Mouse (Mus musculus) heart, postnatal 0 days (tissue): ENCODE data around the gene Cdk5rap1. TPM values are rescaled to one million over a fixed set of nuclear protein-coding genes. Genes with fewer than 3 reads are reported as not detected.

Source experiments
- ATAC-seq: fragments of 200-750 bp; cut with Nextera tagmentation; 2 replicates; pipeline ENCODE4 v1.8.0; 2017; ENCODE audit warnings: low read depth, moderate number of reproducible peaks, moderate library complexity; ENCODE audit not compliant: insufficient read depth
- DNase-seq: peaks from one replicate; pipeline ENCODE4 v3.0.0-alpha.2; 2016; ENCODE audit warnings: low spot score
- H3K27ac ChIP-seq: fragments of 300-500 bp; sonication (generic); 2 replicates; pipeline ENCODE4 v1.5.1; 2014; ENCODE audit warnings: low read depth, mild to moderate bottlenecking
- H3K27me3 ChIP-seq: fragments of 300-500 bp; sonication (generic); 2 replicates; pipeline ENCODE4 v1.6.1; 2014; ENCODE audit warnings: low read length, mixed read lengths; ENCODE audit not compliant: control insufficient read depth, insufficient read depth
- H3K36me3 ChIP-seq: fragments of 300-500 bp; sonication (generic); replicated peaks from 2 replicates; pipeline ENCODE4 v1.6.1; 2014; ENCODE audit warnings: low read length, mixed read lengths; ENCODE audit not compliant: control insufficient read depth, insufficient read depth
- H3K4me1 ChIP-seq: fragments of 300-500 bp; sonication (generic); 2 replicates; pipeline ENCODE4 v1.6.1; 2014; ENCODE audit warnings: antibody characterized with exemption; ENCODE audit not compliant: control insufficient read depth, insufficient read depth
- H3K4me2 ChIP-seq: fragments of 300-500 bp; sonication (generic); 2 replicates; pipeline ENCODE4 v1.6.1; 2014; ENCODE audit warnings: low read depth, mild to moderate bottlenecking, low read length, moderate library complexity
- H3K4me3 ChIP-seq: fragments of 300-500 bp; sonication (generic); 2 replicates; pipeline ENCODE4 v1.5.1; 2014; ENCODE audit warnings: low read depth, low read length
- H3K9ac ChIP-seq: fragments of 300-500 bp; sonication (generic); replicated peaks from 2 replicates; pipeline ENCODE4 v1.6.1; 2014; ENCODE audit warnings: low read depth, low read length, mixed read lengths
- H3K9me3 ChIP-seq: fragments of 300-500 bp; sonication (generic); replicated peaks from 2 replicates; pipeline ENCODE4 v1.6.1; 2016; ENCODE audit warnings: low read length; ENCODE audit not compliant: control insufficient read depth
- CTCF ChIP-seq: IDR thresholded peaks from 2 replicates; pipeline ENCODE4 v1.5.1; 2016; ENCODE audit warnings: antibody characterized with exemption, control low read depth, low read depth
- EP300 ChIP-seq: IDR thresholded peaks from 2 replicates; pipeline ENCODE4 v1.6.1; 2016; ENCODE audit warnings: antibody characterized with exemption, low read depth
- WGBS: fragments of 180-500 bp; shearing (Covaris S2); extraction: QIAGEN DNeasy Blood & Tissue Kit; methylation state at CpG from one replicate; pipeline ENCODE4 v1.1.7; 2014; 5-methylcytosine and 5-hydroxymethylcytosine counted together
- polyA plus RNA-seq: library from polyadenylated mRNA; unstranded; fragments of >200 nt; fragmentation: Nextera tagmentation; extraction: Ambion mirVana; gene quantifications from 2 replicates; pipeline ENCODE4 v1.2.1, GENCODE M21; 2015
- total RNA-seq: library from RNA; depleted of rRNA; stranded (reverse); fragments of >200 nt; gene quantifications from 2 replicates; pipeline ENCODE4 v1.2.3, GENCODE M21; 2014; ENCODE audit warnings: low replicate concordance; rRNA removed

Gene Cdk5rap1
- 12.9 and 32.7 TPM in 2 replicates for total RNA-seq
- 20.5 and 24.9 TPM in 2 replicates for polyA plus RNA-seq

GRCm38 (mm10) chr2:154372842-154373500, at the start of gene Cdk5rap1:
TSS of gene Cdk5rap1 (minus strand) at chr2:154373010.
- DNase-seq (no peak), ATAC-seq (no peak)
- peak within 1 kb of the TSS; percentile 82 for H3K4me2 ChIP-seq
- peak within 1 kb of the TSS; percentile 94 for H3K9ac ChIP-seq
- 9% methylated on average over 9 of the region's 9 CpGs for WGBS
- peaks cover 14% of the 10 kb centered on the region for H3K4me1 ChIP-seq
- TF ChIP-seq EP300 (no peak), CTCF (no peak; the same call in 1 of the 2 replicates)
- no peaks in the 10 kb centered on the region for H3K9me3 ChIP-seq
- H3K36me3 ChIP-seq: peaks cover 41% of the 10 kb centered on the region
- H3K27ac ChIP-seq: peak within 1 kb of the TSS; percentile 97
- H3K27me3 ChIP-seq: no peaks in the 10 kb centered on the region
- H3K4me3 ChIP-seq: peak within 1 kb of the TSS; percentile 83

GRCm38 (mm10) chr2:154422181-154422580, 49.4 kb upstream of the Cdk5rap1 start:
- 72% methylated on average over 5 of the region's 5 CpGs for WGBS
- Histone ChIP-seq H3K9me3 (no peaks in the 10 kb centered on the region), H3K4me3 (no peak overlapping the region), H3K36me3 (no peaks in the 10 kb centered on the region), H3K27ac (no peak overlapping the region), H3K4me1 (no peaks in the 10 kb centered on the region), H3K27me3 (no peaks in the 10 kb centered on the region), H3K4me2 (no peak overlapping the region), H3K9ac (no peak overlapping the region)
- ATAC-seq (no peak), DNase-seq (no peak)
- no peak for TF ChIP-seq EP300

GRCm38 (mm10) chr2:154420942-154421731, 48.3 kb upstream of the Cdk5rap1 start:
- ATAC-seq (no peak), DNase-seq (no peak)
- H3K27ac ChIP-seq: no peak overlapping the region
- H3K36me3 ChIP-seq: no peaks in the 10 kb centered on the region
- H3K9ac ChIP-seq: no peak overlapping the region
- no peak overlapping the region for H3K4me2 ChIP-seq
- H3K4me1 ChIP-seq: no peaks in the 10 kb centered on the region
- WGBS: 55% methylated on average over 7 of the region's 7 CpGs
- H3K27me3 ChIP-seq: no peaks in the 10 kb centered on the region
- no peaks in the 10 kb centered on the region for H3K9me3 ChIP-seq
- H3K4me3 ChIP-seq: no peak overlapping the region
- TF ChIP-seq CTCF: no peak
- TF ChIP-seq EP300: no peak

- Histone ChIP-seq H3K27me3 (no peaks in the 10 kb centered on the region), H3K27ac (no peak overlapping the region), H3K4me1 (no peaks in the 10 kb centered on the region), H3K9ac (no peak overlapping the region), H3K9me3 (no peaks in the 10 kb centered on the region), H3K36me3 (no peaks in the 10 kb centered on the region), H3K4me3 (no peak overlapping the region), H3K4me2 (no peak overlapping the region)
- WGBS: 80% methylated on average over 9 of the region's 9 CpGs
- no peak for ATAC-seq
- DNase-seq: no peak
- TF ChIP-seq EP300: no peak
- no peak for TF ChIP-seq CTCF
These were observed 47.1 kb upstream of the Cdk5rap1 start for GRCm38 (mm10) chr2:154419631-154420515.

DNA sequence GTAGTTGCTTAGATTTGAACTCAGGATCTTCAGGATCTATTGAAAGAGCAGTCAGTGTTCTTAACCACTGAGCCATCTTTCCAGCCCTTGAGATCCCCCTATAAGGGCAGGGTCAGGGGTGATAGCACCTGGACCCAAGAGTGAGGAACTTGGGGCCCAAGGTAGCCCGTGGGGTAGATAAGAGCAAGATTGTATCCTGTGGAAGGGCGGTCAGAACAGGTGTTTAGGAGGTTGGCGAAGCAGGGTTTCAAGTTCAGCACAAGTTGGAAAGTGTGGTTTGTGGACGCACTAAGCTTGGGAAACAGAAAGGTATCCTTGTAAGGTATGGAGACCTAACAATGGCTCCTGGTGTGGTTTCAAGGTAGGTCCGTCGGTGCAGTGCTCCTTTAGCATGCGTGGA, 45.2 kb upstream of the Cdk5rap1 start:
- no peaks in the 10 kb centered on the region for H3K9me3 ChIP-seq
- TF ChIP-seq CTCF: no peak
- no peak for TF ChIP-seq EP300
- H3K4me1 ChIP-seq: no peaks in the 10 kb centered on the region
- H3K27me3 ChIP-seq: no peaks in the 10 kb centered on the region
- ATAC-seq (no peak), DNase-seq (no peak)
- no peak overlapping the region for H3K9ac ChIP-seq
- H3K27ac ChIP-seq: no peak overlapping the region
- no peaks in the 10 kb centered on the region for H3K36me3 ChIP-seq
- no peak overlapping the region for H3K4me3 ChIP-seq
- WGBS: 85% methylated on average over 7 of the region's 7 CpGs
- H3K4me2 ChIP-seq: no peak overlapping the region
